Mouse (Mus musculus): ENCODE results near the gene Eif3j1. TPM values are rescaled to one million over a fixed set of nuclear protein-coding genes. Genes with fewer than 3 reads are reported as not detected.

Eif3j1 gene
- polyA plus RNA-seq, 1 experiment from 2014 or later, result 15.5 TPM

GRCm38 (mm10) chr2:122028756-122029700, 682 bp downstream of the Eif3j1 start:
- Histone ChIP-seq H3K27me3 (ENCODE audit: control insufficient read depth, insufficient read depth, low read length) (no peaks in the 10 kb centered on the region), H3K4me1 (ENCODE audit: control insufficient read depth, insufficient read depth, low read length) (no peaks in the 10 kb centered on the region), H3K9ac (replicated peaks; ENCODE audit: low read length) (peak overlapping the region; percentile 85), H3K27ac (replicated peaks; ENCODE audit: low read depth, low read length) (no peak overlapping the region), H3K4me2 (ENCODE audit: low read depth, low read length) (peak overlapping the region; percentile 46), H3K4me3 (ENCODE audit: low read depth, low read length) (peak overlapping the region; percentile 65), H3K9me3 (replicated peaks; ENCODE audit: control insufficient read depth, low read length) (no peaks in the 10 kb centered on the region), H3K36me3 (replicated peaks; ENCODE audit: control insufficient read depth, insufficient read depth, low read depth, low read length) (no peaks in the 10 kb centered on the region)
- DNase-seq (ENCODE audit: low spot score), result peak; percentile 46
- peak; percentile 19 for ATAC-seq (replicated peaks; ENCODE audit: insufficient number of reproducible peaks, low FRiP score, low TSS enrichment, low read depth)
- WGBS, result 2% methylated on average over 63 of the region's 71 CpGs

GRCm38 (mm10) chr2:122031970-122032369, 3.6 kb downstream of the Eif3j1 start:
- Histone ChIP-seq H3K9ac (replicated peaks; ENCODE audit: low read length) (no peak overlapping the region), H3K27me3 (ENCODE audit: control insufficient read depth, insufficient read depth, low read length) (no peaks in the 10 kb centered on the region), H3K4me1 (ENCODE audit: control insufficient read depth, insufficient read depth, low read length) (no peaks in the 10 kb centered on the region), H3K4me3 (ENCODE audit: low read depth, low read length) (no peak overlapping the region), H3K9me3 (replicated peaks; ENCODE audit: control insufficient read depth, low read length) (no peaks in the 10 kb centered on the region), H3K36me3 (replicated peaks; ENCODE audit: control insufficient read depth, insufficient read depth, low read depth, low read length) (no peaks in the 10 kb centered on the region), H3K27ac (replicated peaks; ENCODE audit: low read depth, low read length) (no peak overlapping the region), H3K4me2 (ENCODE audit: low read depth, low read length) (no peak overlapping the region)
- WGBS, result 78% methylated on average over 6 of the region's 6 CpGs
- no peak for ATAC-seq (replicated peaks; ENCODE audit: insufficient number of reproducible peaks, low FRiP score, low TSS enrichment, low read depth)
- no peak for DNase-seq (ENCODE audit: low spot score)

GRCm38 (mm10) chr2:122036064-122036463, 7.7 kb downstream of the Eif3j1 start:
- H3K9me3 ChIP-seq (replicated peaks; ENCODE audit: control insufficient read depth, low read length), result no peaks in the 10 kb centered on the region
- H3K9ac ChIP-seq (replicated peaks; ENCODE audit: low read length), result no peak overlapping the region
- DNase-seq (ENCODE audit: low spot score) (no peak), ATAC-seq (replicated peaks; ENCODE audit: insufficient number of reproducible peaks, low FRiP score, low TSS enrichment, low read depth) (no peak)
- H3K4me2 ChIP-seq (ENCODE audit: low read depth, low read length), result no peak overlapping the region
- no peaks in the 10 kb centered on the region for H3K27me3 ChIP-seq (ENCODE audit: control insufficient read depth, insufficient read depth, low read length)
- no peak overlapping the region for H3K27ac ChIP-seq (replicated peaks; ENCODE audit: low read depth, low read length)
- no peaks in the 10 kb centered on the region for H3K4me1 ChIP-seq (ENCODE audit: control insufficient read depth, insufficient read depth, low read length)
- no peaks in the 10 kb centered on the region for H3K36me3 ChIP-seq (replicated peaks; ENCODE audit: control insufficient read depth, insufficient read depth, low read depth, low read length)
- no peak overlapping the region for H3K4me3 ChIP-seq (ENCODE audit: low read depth, low read length)
- 94% methylated on average over 3 of the region's 3 CpGs for WGBS

GRCm38 (mm10) chr2:122043926-122044325, 15.6 kb downstream of the Eif3j1 start:
- Histone ChIP-seq H3K36me3 (replicated peaks; ENCODE audit: control insufficient read depth, insufficient read depth, low read depth, low read length) (no peaks in the 10 kb centered on the region), H3K27me3 (ENCODE audit: control insufficient read depth, insufficient read depth, low read length) (no peaks in the 10 kb centered on the region), H3K4me2 (ENCODE audit: low read depth, low read length) (no peak overlapping the region), H3K4me3 (ENCODE audit: low read depth, low read length) (no peak overlapping the region), H3K27ac (replicated peaks; ENCODE audit: low read depth, low read length) (no peak overlapping the region), H3K9ac (replicated peaks; ENCODE audit: low read length) (no peak overlapping the region), H3K4me1 (ENCODE audit: control insufficient read depth, insufficient read depth, low read length) (no peaks in the 10 kb centered on the region), H3K9me3 (replicated peaks; ENCODE audit: control insufficient read depth, low read length) (no peaks in the 10 kb centered on the region)
- DNase-seq (ENCODE audit: low spot score) (no peak), ATAC-seq (replicated peaks; ENCODE audit: insufficient number of reproducible peaks, low FRiP score, low TSS enrichment, low read depth) (no peak)

- Histone ChIP-seq H3K4me1 (ENCODE audit: control insufficient read depth, insufficient read depth, low read length) (no peaks in the 10 kb centered on the region), H3K4me3 (ENCODE audit: low read depth, low read length) (no peak overlapping the region), H3K27me3 (ENCODE audit: control insufficient read depth, insufficient read depth, low read length) (no peaks in the 10 kb centered on the region), H3K9me3 (replicated peaks; ENCODE audit: control insufficient read depth, low read length) (no peaks in the 10 kb centered on the region), H3K4me2 (ENCODE audit: low read depth, low read length) (no peak overlapping the region), H3K36me3 (replicated peaks; ENCODE audit: control insufficient read depth, insufficient read depth, low read depth, low read length) (peaks cover 4% of the 10 kb centered on the region), H3K9ac (replicated peaks; ENCODE audit: low read length) (no peak overlapping the region), H3K27ac (replicated peaks; ENCODE audit: low read depth, low read length) (no peak overlapping the region)
- DNase-seq (ENCODE audit: low spot score) (no peak), ATAC-seq (replicated peaks; ENCODE audit: insufficient number of reproducible peaks, low FRiP score, low TSS enrichment, low read depth) (no peak)
- WGBS, result 93% methylated on average over 11 of the region's 11 CpGs
These were observed 31.2 kb downstream of the Eif3j1 start for GRCm38 (mm10) chr2:122059365-122060115.

- H3K27ac ChIP-seq (replicated peaks; ENCODE audit: low read depth, low read length), result no peak overlapping the region
- H3K36me3 ChIP-seq (replicated peaks; ENCODE audit: control insufficient read depth, insufficient read depth, low read depth, low read length), result no peaks in the 10 kb centered on the region; the same call in none of the 2 replicates
- no peaks in the 10 kb centered on the region for H3K9me3 ChIP-seq (replicated peaks; ENCODE audit: control insufficient read depth, low read length)
- H3K4me1 ChIP-seq (ENCODE audit: control insufficient read depth, insufficient read depth, low read length), result no peaks in the 10 kb centered on the region
- H3K4me2 ChIP-seq (ENCODE audit: low read depth, low read length), result no peak overlapping the region
- peak; percentile 30 for DNase-seq (ENCODE audit: low spot score)
- no peak overlapping the region for H3K4me3 ChIP-seq (ENCODE audit: low read depth, low read length)
- 52% methylated on average over 14 of the region's 14 CpGs for WGBS
- no peak for ATAC-seq (replicated peaks; ENCODE audit: insufficient number of reproducible peaks, low FRiP score, low TSS enrichment, low read depth)
- H3K9ac ChIP-seq (replicated peaks; ENCODE audit: low read length), result no peak overlapping the region
- H3K27me3 ChIP-seq (ENCODE audit: control insufficient read depth, insufficient read depth, low read length), result no peaks in the 10 kb centered on the region
These were observed 37.0 kb downstream of the Eif3j1 start for GRCm38 (mm10) chr2:122065200-122065969.

GRCm38 (mm10) chr2:122066241-122066640, 37.9 kb downstream of the Eif3j1 start:
- no peaks in the 10 kb centered on the region; the same call in none of the 2 replicates for H3K36me3 ChIP-seq (replicated peaks; ENCODE audit: control insufficient read depth, insufficient read depth, low read depth, low read length)
- H3K4me2 ChIP-seq (ENCODE audit: low read depth, low read length), result no peak overlapping the region
- no peak overlapping the region for H3K27ac ChIP-seq (replicated peaks; ENCODE audit: low read depth, low read length)
- no peaks in the 10 kb centered on the region for H3K4me1 ChIP-seq (ENCODE audit: control insufficient read depth, insufficient read depth, low read length)
- H3K27me3 ChIP-seq (ENCODE audit: control insufficient read depth, insufficient read depth, low read length), result no peaks in the 10 kb centered on the region
- H3K4me3 ChIP-seq (ENCODE audit: low read depth, low read length), result no peak overlapping the region
- no peaks in the 10 kb centered on the region for H3K9me3 ChIP-seq (replicated peaks; ENCODE audit: control insufficient read depth, low read length)
- no peak for DNase-seq (ENCODE audit: low spot score)
- no peak overlapping the region for H3K9ac ChIP-seq (replicated peaks; ENCODE audit: low read length)
- no peak for ATAC-seq (replicated peaks; ENCODE audit: insufficient number of reproducible peaks, low FRiP score, low TSS enrichment, low read depth)
- 84% methylated on average over 8 of the region's 8 CpGs for WGBS

Measured in embryonic facial prominence, embryonic 11.5 days (tissue).